Mouse (Mus musculus) lung, postnatal 0 days (tissue): ENCODE data around the gene BC052040. TPM values are rescaled to one million over a fixed set of nuclear protein-coding genes. Genes with fewer than 3 reads are reported as not detected.

Source experiments
- ATAC-seq: fragments of 200-750 bp; cut with Nextera tagmentation; 2 replicates; pipeline ENCODE4 v1.8.0; 2017; ENCODE audit warnings: moderate library complexity
- DNase-seq: peaks from one replicate; pipeline ENCODE4 v3.0.0-alpha.2; 2016; ENCODE audit warnings: low spot score
- H3K27ac ChIP-seq: fragments of 300-500 bp; sonication (generic); 2 replicates; pipeline ENCODE4 v1.5.1; 2014; ENCODE audit warnings: antibody characterized with exemption, mild to moderate bottlenecking, low read length, mixed read lengths
- H3K27me3 ChIP-seq: fragments of 300-500 bp; sonication (generic); replicated peaks from 2 replicates; pipeline ENCODE4 v1.6.1; 2014; ENCODE audit warnings: low read length, mixed read lengths; ENCODE audit not compliant: insufficient read depth
- H3K36me3 ChIP-seq: fragments of 300-500 bp; sonication (generic); 2 replicates; pipeline ENCODE4 v1.6.1; 2014; ENCODE audit warnings: low read length, mixed read lengths; ENCODE audit not compliant: insufficient read depth
- H3K4me1 ChIP-seq: fragments of 300-500 bp; sonication (generic); 2 replicates; pipeline ENCODE4 v1.6.1; 2014; ENCODE audit warnings: antibody characterized with exemption, low read depth, low read length, mixed read lengths; ENCODE audit not compliant: insufficient read depth
- H3K4me2 ChIP-seq: fragments of 300-500 bp; sonication (generic); replicated peaks from 2 replicates; pipeline ENCODE4 v1.6.1; 2014; ENCODE audit warnings: low read depth, mild to moderate bottlenecking, low read length, moderate library complexity, mixed read lengths
- H3K4me3 ChIP-seq: fragments of 300-500 bp; sonication (generic); 2 replicates; pipeline ENCODE4 v1.5.1; 2014; ENCODE audit warnings: low read depth, low read length
- H3K9ac ChIP-seq: fragments of 300-500 bp; sonication (generic); replicated peaks from 2 replicates; pipeline ENCODE4 v1.6.1; 2014; ENCODE audit warnings: low read depth, mild to moderate bottlenecking
- H3K9me3 ChIP-seq: fragments of 300-500 bp; sonication (generic); 2 replicates; pipeline ENCODE4 v1.6.1; 2016; ENCODE audit warnings: low read length, mixed read lengths
- CTCF ChIP-seq: IDR thresholded peaks from 2 replicates; pipeline ENCODE4 v1.5.1; 2016; ENCODE audit warnings: antibody characterized with exemption, mild to moderate bottlenecking
- EP300 ChIP-seq: IDR thresholded peaks from 2 replicates; pipeline ENCODE4 v1.6.1; 2016; ENCODE audit warnings: antibody characterized with exemption, mild to moderate bottlenecking, control low read depth
- WGBS: fragments of 180-500 bp; shearing (Covaris S2); extraction: QIAGEN DNeasy Blood & Tissue Kit; methylation state at CpG from one replicate; pipeline ENCODE4 v1.1.7; 2014; 5-methylcytosine and 5-hydroxymethylcytosine counted together
- polyA plus RNA-seq: library from polyadenylated mRNA; unstranded; fragments of >200 nt; fragmentation: Nextera tagmentation; extraction: Ambion mirVana; gene quantifications from 2 replicates; pipeline ENCODE4 v1.2.1, GENCODE M21; 2015

BC052040 gene
- polyA plus RNA-seq, 1 experiment from 2014 or later: 1.6 TPM

DNA sequence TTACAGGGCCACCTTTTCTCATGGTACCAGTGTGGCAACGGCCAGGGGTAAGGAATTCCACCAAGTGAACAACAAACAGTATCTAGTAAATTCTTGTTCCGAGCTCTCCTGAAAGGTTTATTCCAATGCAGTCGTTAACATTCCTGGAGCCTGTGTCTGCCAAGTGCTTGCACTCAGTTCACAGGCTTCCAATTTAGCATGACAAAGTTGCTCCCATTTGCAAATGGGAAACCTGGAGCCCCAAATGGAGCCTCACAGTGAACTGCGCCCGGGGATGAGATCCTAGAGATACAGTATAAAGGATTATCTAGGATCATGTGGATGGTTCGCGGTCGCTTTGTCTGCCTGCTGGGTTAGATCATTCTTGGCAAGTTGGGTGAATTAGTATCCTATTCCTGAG is 141.9 kb downstream of the BC052040 start:
- Histone ChIP-seq H3K36me3 (no peaks in the 10 kb centered on the region), H3K9ac (no peak overlapping the region), H3K27ac (no peak overlapping the region), H3K9me3 (no peaks in the 10 kb centered on the region), H3K4me3 (no peak overlapping the region), H3K4me1 (no peaks in the 10 kb centered on the region), H3K4me2 (no peak overlapping the region), H3K27me3 (no peaks in the 10 kb centered on the region)
- peak; percentile 5 for DNase-seq
- no peak for ATAC-seq
- WGBS: 49% methylated on average over 8 of the region's 8 CpGs
- no peak for TF ChIP-seq EP300
- no peak for TF ChIP-seq CTCF

DNA sequence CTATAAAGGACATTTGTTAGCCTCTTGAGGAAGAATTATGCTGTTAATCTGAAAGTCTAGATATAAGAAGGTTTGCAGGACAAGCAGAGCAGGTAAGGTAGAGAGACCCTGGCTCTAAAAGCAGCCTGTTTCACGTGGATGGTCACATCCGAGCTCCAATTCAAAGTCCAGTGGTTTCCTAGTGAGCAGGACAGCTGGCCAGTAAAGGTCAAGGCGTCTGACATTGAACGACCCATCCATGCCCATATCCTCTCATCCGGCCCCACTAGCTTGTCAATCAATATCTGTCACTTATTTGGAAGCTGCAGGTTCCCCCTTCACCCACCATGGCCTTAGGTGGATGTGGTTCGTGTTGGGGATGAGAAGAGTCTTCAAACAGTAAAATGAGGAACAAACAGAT is 142.7 kb downstream of the BC052040 start:
- 65% methylated on average over 6 of the region's 6 CpGs for WGBS
- TF ChIP-seq CTCF (no peak), EP300 (no peak)
- no peaks in the 10 kb centered on the region for H3K4me1 ChIP-seq
- DNase-seq: no peak
- no peak for ATAC-seq
- no peak overlapping the region for H3K9ac ChIP-seq
- no peak overlapping the region for H3K27ac ChIP-seq
- H3K36me3 ChIP-seq: no peaks in the 10 kb centered on the region
- H3K4me3 ChIP-seq: no peak overlapping the region
- no peaks in the 10 kb centered on the region for H3K27me3 ChIP-seq
- H3K4me2 ChIP-seq: no peak overlapping the region
- H3K9me3 ChIP-seq: no peaks in the 10 kb centered on the region

DNA sequence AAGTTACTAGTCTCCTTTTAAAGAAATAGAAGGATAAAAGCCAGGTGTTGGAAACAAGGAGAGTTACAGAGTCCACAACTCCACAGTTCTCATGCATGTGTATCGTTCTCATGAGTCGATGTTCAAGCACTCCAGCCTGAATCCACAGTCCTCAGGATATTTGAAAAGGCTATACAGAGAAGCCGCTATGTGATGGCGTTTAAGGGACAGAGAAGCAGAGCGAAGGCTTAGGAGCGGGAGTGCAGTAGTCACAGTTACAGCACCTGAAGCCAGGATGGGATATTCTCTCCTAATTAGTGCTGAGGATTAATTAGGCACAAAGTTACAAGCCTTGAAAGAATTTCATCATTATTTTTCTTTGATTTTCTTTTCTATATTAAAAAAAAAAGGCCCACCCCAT is 143.2 kb downstream of the BC052040 start:
- H3K36me3 ChIP-seq: no peaks in the 10 kb centered on the region
- WGBS: 58% methylated on average over 6 of the region's 6 CpGs
- H3K9ac ChIP-seq: no peak overlapping the region
- ATAC-seq: no peak
- H3K4me1 ChIP-seq: no peaks in the 10 kb centered on the region
- H3K4me2 ChIP-seq: no peak overlapping the region
- no peak overlapping the region for H3K4me3 ChIP-seq
- no peak for DNase-seq
- H3K27ac ChIP-seq: no peak overlapping the region
- no peaks in the 10 kb centered on the region for H3K9me3 ChIP-seq
- TF ChIP-seq EP300 (no peak), CTCF (no peak)
- H3K27me3 ChIP-seq: no peaks in the 10 kb centered on the region

DNA sequence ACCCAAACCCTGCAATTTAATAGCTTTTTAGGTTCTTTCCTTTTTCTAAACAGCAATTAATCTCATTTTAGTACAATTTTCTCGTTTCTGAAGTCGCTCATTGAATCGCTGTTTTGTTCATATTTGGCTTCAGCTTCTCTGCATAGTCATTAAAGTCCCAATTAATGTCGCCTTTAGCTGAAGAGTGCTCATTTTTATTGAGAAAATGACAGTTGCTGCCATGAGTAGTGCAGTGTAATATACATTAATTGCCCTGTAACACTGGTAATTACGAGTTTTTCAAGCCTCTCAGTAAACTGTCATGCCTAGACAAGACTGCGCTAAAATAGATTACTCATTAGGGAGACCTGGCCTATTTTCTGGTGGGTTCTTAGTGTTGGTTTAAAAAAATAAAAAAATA is 144.0 kb downstream of the BC052040 start:
- Histone ChIP-seq H3K4me2 (no peak overlapping the region), H3K4me1 (no peaks in the 10 kb centered on the region), H3K27me3 (no peaks in the 10 kb centered on the region), H3K9me3 (no peaks in the 10 kb centered on the region), H3K9ac (no peak overlapping the region), H3K27ac (no peak overlapping the region), H3K36me3 (no peaks in the 10 kb centered on the region), H3K4me3 (no peak overlapping the region)
- no peak for DNase-seq
- no peak for ATAC-seq
- no peak for TF ChIP-seq EP300
- TF ChIP-seq CTCF: no peak
- WGBS: 77% methylated on average over 6 of the region's 6 CpGs

DNA sequence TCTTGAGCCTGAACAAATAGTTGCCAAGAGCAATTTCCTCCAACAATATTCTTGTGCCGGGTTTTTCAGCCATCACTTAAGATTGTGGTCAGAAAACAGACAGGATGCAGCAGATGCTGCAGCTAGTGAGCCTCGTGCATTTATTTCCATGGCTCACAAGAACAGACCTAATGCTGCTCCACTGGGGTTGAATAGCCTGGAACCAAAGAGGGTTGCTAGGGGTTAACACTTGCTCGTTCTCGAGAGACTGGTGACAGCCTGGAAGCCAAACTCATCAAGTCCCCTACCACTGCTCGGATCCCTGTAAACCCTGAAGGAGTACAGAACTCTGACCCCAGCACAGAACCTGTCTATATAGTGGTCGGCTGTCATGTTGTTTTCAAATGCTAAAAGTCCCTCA is 144.4 kb downstream of the BC052040 start:
- no peak for DNase-seq
- Histone ChIP-seq H3K4me1 (no peaks in the 10 kb centered on the region), H3K27ac (no peak overlapping the region), H3K9ac (no peak overlapping the region), H3K4me3 (no peak overlapping the region), H3K27me3 (no peaks in the 10 kb centered on the region), H3K4me2 (no peak overlapping the region), H3K36me3 (no peaks in the 10 kb centered on the region), H3K9me3 (no peaks in the 10 kb centered on the region)
- TF ChIP-seq EP300: no peak
- no peak for TF ChIP-seq CTCF
- WGBS: 51% methylated on average over 6 of the region's 6 CpGs
- ATAC-seq: no peak

DNA sequence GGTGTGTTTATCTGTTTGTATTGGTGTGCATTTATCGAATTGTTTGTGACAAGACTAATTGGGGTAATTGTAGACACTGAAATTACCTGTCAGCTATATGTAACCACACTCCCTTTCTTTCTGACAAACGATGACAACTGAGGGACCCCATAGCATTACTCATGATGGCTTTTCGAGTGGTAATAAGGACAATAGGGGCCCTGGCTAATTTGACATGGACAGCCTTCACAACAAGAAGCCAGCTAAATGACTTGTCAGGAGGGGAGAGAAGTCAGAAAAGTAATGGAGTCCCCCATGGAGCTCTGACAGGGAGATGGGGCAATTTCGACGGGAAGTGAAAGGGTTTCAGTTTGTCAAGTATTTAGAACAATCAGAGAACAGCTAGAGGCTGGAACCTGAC is 145.3 kb downstream of the BC052040 start:
- Histone ChIP-seq H3K9me3 (no peaks in the 10 kb centered on the region), H3K9ac (no peak overlapping the region), H3K4me2 (no peak overlapping the region), H3K4me1 (no peaks in the 10 kb centered on the region), H3K36me3 (no peaks in the 10 kb centered on the region), H3K4me3 (no peak overlapping the region), H3K27me3 (no peaks in the 10 kb centered on the region), H3K27ac (no peak overlapping the region)
- TF ChIP-seq EP300: no peak
- TF ChIP-seq CTCF: no peak
- DNase-seq: no peak
- 77% methylated on average over 5 of the region's 5 CpGs for WGBS
- ATAC-seq: no peak

DNA sequence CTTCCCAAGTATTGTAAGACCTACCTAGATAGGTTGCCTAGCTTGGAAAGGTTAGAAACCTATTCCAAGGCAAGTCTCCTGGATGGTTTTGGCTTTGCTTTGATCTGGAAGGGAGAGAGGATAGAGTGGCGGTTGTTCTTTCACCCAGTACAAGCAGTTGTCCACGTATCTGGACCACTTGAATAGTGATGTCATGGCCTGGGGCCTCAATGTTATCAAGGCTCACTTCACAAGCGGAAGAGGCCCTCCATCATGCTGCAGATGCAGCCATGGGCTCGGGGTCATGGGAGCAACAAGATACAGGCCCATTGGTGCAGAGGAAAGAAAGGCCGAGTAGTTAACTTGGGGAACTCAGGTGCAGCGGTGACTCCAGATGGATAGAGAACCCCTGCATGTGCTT is 147.1 kb downstream of the BC052040 start:
- ATAC-seq (no peak), DNase-seq (no peak)
- no peak for TF ChIP-seq CTCF
- TF ChIP-seq EP300: no peak
- Histone ChIP-seq H3K27ac (no peak overlapping the region), H3K4me3 (no peak overlapping the region), H3K4me1 (no peaks in the 10 kb centered on the region), H3K36me3 (no peaks in the 10 kb centered on the region), H3K27me3 (no peaks in the 10 kb centered on the region), H3K4me2 (no peak overlapping the region), H3K9me3 (no peaks in the 10 kb centered on the region), H3K9ac (no peak overlapping the region)
- WGBS: 76% methylated on average over 6 of the region's 6 CpGs
